Mouse (Mus musculus) 416B (cell line): Measurements from ENCODE around the gene Zfpm1.
A peak's percentile ranks its signal among the peaks of the same experiment; 100 is the strongest.

Experiments
- DNase-seq: peaks from one replicate; pipeline ENCODE4 v3.0.0; 2011; ENCODE audit warnings: low read depth

Zfpm1 gene

GRCm38 (mm10) chr8:122349357-122350297 lies 67.7 kb downstream of the Zfpm1 start:
- peak; percentile 97 for DNase-seq

DNA sequence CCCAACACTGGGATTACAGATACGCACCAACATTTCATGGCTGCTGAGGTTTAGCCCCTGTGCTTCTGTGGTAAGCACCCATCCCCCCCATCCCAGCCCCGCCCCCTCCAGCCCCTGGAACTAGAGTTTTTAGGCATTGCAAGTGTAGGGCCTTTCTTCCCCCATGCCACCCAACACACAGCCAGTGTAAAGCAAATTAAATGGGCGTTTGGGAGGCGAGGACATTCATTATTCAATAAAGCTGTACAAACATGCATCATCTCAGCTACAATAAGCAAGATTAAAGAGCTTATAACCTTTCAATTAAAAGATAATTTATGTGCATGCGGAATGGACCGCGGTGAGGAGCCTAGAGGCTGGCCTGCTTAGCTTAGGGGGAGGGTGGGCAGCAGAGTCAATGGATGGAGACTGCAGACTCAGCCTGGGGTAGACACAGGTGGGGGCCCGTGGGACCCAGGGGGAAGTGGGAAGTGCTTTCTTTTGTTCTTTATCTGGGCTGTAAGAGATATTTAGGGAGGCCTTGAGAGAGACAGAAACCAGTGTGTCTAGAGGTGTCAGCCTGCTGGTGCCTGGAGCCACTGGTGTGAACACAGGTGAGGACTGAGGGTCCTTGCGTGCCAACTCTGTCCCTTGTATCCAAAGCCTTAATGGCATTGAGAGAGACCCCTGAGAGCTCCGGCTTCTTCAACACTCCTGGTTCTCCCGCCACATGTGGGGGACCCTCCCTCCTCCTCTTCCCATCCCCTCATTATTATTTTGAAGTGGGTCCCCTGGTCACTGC lies 68.6 kb downstream of the Zfpm1 start:
- peak; percentile 25 for DNase-seq

DNA sequence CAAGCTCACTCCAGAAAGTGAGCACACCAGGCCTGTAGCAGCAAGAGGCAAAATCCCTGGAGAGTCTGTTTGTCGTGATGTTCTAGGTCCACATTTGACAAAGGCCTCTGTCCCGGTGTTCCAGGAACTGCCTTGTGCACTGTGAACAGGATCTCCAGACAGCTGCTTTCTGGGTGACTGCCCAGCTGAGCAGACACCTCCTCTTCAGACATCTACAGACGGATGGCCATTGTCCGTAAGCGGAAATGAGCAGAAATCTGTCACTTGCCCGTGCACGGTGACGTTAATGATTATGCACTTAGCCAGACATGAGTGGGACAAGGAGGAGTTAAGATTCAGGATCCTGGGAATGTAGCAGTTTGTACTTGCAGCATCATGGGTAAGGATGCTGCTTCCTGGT lies 72.2 kb downstream of the Zfpm1 start:
- DNase-seq, result no peak

DNA sequence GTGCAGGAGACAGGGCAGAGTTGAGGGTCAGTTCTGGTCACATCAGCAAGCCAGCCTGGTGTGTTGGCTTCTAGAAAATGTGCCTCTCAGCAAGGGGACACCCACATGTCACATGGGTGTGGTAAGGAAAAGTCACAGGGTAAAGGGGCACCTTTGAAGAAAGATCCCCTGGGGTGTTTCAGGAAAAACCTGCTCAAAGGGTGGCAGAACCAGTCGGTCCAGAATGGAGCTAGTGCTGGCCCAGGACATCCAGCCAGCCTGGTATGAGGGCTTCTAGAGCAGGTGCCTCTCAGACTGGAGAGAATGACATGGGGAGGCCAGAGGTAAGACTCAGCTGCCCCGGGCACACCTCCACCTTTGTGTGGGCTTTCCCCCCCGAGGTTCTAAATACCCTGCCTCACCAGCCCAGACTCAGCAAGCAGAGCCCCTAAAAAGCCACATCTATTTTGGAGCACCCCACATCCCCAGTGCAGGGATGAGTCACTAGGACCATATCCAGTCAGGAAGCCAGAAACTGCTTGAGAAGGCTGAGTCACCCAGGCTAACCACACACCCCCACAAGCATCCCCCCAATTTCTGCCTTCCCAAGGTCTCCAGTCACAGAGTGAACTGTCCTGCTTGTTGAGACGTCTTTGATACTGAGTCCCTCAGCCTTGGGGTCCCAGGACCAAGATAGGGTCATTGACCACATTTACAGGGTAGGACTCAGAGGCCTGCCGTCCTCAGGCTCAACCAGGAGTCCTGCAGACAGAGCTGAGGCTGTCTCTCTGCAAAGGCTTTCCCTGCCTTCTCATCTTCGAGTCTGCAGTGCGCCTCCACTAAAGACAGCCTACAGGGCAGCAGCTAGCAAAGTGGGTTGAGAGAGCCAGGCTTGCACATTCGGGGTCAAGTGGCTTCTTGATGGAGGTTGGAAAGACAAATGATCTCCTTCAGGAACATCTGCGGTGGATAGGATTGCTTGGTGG lies 74.0 kb downstream of the Zfpm1 start:
- DNase-seq, result peak; percentile 92

DNA sequence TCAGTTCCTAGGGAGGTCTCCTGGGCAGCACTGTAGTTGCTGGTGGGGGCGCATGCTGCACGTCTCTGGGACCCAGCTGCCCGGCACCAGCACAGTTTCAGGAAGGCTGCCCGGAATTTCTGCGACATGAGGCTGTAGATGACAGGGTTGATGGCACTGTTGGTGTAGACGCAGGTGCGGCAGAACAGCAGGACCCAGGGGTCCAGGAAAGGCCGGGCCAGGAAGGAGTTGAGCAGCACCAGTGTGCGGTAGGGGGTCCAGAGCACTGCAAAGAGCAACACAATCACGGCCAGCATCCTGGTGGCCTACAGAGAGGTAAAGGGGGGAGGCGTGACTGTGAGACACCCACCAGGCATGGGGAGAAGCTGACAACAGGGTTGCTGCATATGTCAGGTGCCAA lies 75.3 kb downstream of the Zfpm1 start:
- DNase-seq, result no peak

DNA sequence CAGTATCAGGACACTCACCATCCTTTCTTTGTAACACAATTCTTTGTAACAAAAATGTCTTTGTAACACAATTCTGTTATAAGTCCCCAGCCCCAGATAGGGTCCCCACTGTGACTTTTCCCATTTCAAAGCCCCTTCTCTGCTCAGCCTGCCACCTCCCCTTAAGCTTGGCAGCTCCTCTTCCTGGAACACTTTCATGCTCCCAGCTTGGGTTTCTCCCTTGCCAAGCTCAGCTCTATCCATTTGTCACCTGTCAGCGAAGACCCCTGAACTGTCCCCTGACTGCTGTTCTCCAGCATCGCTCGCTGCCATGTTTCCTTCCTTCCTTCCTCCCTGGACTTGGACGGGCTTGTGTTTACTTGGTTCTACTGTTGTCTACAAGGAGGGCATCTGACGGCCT lies 75.7 kb downstream of the Zfpm1 start:
- DNase-seq, result no peak

GRCm38 (mm10) chr8:122359111-122359775 lies 77.3 kb downstream of the Zfpm1 start:
- no peak for DNase-seq

DNA sequence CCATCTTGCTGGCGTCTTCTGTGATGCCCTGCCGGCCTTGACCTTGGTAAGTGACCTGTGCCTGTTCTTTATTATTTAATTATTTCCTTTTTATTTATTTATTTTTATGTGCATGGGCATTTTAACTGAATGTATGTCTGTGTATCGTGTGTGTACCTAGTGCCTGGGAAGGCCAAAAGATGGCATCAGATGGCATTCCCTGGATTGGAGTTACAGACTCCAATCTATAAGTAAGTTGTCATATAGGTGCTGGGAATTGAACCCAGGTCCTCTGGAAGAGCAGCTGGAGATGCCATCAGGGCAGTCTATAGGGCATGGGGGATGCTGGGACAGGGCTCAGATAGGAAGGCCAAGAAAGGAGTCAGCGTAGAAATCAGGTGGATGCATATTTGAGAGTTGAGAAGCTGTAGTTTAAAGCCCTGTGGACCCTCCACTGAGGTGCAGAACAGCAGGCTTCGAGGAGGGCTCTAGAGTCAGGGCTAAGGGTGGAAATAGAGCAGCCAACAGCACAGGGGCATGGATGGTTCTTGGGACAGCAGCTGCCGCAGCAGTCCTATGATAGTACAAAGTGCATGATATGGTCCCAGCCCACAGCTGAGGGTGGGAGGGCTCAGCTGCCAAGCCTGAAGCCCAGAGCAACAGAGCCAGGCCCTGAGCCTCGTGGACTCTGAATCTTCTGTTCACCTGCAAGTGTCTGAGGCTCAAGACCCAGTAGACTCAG lies 78.9 kb downstream of the Zfpm1 start, which contains the start of gene Trhr2:
Gene Trhr2 (minus strand): TSS at position 51 of the 721 bp plus-strand sequence.
- DNase-seq, result no peak

GRCm38 (mm10) chr8:122362271-122362670 lies 80.3 kb downstream of the Zfpm1 start:
- no peak for DNase-seq

DNA sequence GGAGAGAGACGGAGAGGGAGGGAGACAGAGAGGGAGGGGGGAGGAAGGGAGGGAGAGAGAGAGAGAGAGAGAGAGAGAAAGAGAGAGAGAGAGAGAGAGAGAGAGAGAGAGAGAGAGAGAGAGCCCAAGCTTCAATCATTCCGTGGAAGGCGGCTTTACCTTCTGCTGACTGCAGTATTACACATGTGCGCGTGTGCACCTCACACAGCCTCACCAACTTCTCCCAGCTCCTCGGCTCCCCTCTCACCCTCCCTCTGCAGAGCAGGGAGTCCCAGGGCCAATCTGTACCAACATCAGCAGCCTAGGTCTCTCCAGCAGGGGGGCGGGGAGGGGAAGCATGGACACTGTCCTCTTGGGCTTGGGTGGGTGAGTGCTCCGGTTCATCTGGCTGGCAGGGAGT lies 81.0 kb downstream of the Zfpm1 start:
- DNase-seq, result no peak

DNA sequence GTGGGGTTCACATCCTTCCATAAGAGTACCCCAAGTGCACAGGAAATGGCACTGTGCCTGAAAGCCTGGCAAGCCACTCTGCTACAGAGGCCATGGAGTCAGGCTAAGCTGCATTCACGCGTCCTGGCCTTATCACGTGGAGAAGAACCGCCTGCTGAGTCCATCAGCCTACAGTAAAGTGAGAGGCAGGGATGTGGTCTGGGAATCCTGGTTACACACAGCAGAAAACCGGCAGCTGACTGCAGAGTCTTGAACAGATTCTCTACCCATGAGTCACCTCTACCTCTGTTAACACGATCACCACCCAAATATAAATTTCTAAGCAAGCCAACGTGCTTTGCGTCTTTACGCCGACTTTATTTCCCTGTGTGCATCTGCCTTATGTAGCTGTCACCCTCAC lies 86.6 kb downstream of the Zfpm1 start:
- peak; percentile 23 for DNase-seq

DNA sequence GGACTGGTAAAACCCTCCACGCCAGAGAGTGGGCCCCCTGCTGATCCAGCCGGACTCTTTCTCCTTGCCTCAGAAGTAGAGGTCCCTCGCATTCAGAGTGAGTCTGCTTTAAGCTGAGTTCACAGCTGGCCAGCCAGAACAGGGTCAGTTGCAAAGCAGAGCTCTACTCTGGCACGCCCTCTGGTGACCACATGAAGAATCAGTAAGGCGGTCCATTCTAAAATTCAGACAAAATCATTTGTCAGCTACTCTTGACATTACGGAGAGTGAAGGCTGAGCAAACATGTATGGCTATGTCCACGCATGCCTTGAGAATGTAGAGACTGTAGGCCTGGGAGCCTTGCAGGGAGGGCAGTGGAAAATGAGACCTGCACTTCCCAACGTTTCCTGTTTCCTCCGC lies 87.7 kb downstream of the Zfpm1 start:
- peak; percentile 90 for DNase-seq

GRCm38 (mm10) chr8:122371706-122372105 lies 89.8 kb downstream of the Zfpm1 start:
- no peak for DNase-seq

GRCm38 (mm10) chr8:122375320-122375719 lies 93.4 kb downstream of the Zfpm1 start:
- no peak for DNase-seq

DNA sequence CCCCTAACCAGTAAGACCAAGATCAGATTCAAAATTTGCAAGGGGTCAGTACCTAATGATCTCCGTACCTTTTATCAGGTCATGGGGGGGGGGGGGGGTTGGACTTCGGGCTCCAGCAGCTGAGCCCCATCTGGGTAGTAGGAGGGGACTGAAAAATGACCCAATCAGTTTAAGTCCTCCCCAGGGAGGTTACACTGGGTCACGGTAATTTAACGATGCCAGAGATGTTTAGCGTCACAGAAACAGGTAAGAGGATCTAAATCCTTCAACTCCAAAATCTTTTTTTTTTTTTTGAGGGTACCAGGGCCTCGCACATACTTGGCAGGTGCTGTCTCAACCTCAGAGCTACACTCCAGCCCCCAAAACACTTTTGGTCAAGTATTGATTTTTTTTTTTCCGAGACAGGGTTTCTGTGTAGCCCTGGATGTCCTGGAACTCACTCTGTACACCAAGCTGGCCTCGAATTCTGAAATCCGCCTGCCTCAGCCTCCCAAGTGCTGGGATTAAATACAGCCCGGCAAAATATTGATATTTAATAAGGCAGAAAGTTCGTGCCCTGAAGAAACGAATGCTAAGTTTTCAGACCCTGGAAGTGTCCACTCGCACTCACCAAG lies 93.9 kb downstream of the Zfpm1 start:
- DNase-seq, result peak; percentile 31

DNA sequence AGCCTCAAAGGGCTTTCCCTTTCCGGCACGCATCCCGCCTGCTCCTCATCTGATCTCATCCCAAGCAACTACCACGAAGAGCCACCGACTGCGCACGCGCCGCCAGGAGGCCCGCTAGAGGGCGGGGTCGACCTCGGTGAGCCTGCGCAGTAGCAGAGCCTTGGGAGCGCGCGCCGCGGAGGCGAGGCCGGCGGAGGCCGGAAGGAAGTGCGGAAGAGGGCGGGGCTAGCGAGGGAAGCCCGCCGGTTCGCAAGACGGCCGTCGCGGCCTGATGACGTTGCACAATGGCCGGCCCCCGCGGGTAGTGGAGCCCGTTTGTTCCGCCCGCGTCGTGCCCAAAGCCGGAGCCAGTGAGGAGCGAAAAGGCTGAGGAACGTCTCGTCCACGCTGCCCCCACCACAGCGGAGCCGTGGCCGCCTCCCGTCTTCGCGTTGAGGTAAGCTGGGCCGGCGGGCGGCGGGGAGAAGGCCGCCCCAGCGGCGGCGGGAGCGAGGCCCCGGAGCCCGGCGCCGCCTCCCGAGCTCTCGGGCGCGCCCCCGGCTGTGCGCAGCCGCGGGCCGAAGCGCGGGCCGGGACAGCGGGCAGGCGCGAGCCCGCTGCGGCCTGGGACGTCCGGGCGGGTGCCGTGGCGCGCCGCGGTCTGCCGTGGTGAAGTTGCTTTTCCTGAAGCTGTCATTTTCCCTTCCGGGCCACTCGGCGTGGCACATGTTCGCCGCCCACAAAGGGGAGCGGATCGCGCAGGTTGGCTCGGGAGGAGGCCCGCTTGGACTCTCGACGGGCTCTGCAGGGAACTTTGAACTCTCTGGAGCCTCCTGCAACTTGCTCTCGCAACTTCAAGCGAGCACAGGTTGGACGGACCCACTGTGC lies 94.7 kb downstream of the Zfpm1 start, which contains the start of gene Zc3h18:
Gene Zc3h18 (plus strand): TSS at position 245 of the 867 bp plus-strand sequence.
- peak; percentile 98 for DNase-seq

DNA sequence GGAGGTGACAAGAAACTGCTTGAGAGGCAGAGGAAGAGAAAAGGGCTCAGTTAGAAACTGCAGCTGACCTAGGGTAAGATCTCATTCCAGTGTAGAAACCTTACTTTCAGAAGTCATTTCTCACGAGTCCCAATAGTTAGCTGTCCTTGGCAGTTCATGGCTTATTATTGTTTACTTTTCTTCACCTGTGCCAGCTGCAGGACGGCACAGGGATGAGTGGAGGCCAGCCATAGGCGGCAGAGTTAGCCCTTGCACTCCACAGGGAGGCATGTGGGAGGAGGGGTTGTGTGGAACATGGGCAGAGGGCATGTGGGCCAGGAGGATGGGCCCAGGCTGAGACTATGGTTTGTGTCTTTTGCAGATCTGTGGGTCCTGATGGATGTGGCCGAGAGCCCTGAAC lies 101.1 kb downstream of the Zfpm1 start:
- no peak for DNase-seq
